Mouse (Mus musculus): ENCODE measurements at regions not wholly inside any gene's neighbourhood (a gene's known extent, or its start where the extent isn't known, plus 50 kb on each side); places are given as distances from the start of the nearest gene placed in this dataset.
A peak's percentile ranks its signal among the peaks of the same experiment; 100 is the strongest.

GRCm38 (mm10) chr16:30652692-30653091 lies 53.2 kb downstream of the Fam43a start:
- no peak for DNase-seq (ENCODE audit: low spot score in 2 of 2)

DNA sequence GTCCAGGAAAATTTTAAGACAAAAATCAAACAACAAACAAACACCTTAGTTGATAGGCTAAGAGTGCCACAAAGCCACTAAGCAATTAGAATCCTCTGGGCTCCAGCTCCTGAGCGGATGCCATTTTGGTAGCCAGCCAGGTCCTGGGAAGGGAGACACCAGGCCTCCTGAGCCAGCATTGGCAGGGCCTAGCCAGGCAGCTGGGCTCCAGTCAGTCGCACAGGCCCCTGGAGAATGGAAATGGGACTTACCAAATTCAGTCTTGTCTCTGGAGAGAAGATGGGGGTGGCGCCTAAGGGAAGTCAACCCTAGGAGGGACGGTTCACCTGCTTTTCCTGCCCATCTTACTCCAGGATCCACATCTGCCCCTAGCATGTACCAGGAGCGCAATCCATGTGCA lies 54.3 kb downstream of the Fam43a start:
- DNase-seq (ENCODE audit: low spot score in 2 of 2), result peak; percentile 82 to 88

- no peak for DNase-seq (ENCODE audit: low spot score in 2 of 2)
Measured at GRCm38 (mm10) chr16:30654226-30654625, 54.7 kb downstream of the Fam43a start.

GRCm38 (mm10) chr16:30655798-30656221 lies 56.3 kb downstream of the Fam43a start:
- DNase-seq (ENCODE audit: low spot score in 2 of 2), result no peak

DNA sequence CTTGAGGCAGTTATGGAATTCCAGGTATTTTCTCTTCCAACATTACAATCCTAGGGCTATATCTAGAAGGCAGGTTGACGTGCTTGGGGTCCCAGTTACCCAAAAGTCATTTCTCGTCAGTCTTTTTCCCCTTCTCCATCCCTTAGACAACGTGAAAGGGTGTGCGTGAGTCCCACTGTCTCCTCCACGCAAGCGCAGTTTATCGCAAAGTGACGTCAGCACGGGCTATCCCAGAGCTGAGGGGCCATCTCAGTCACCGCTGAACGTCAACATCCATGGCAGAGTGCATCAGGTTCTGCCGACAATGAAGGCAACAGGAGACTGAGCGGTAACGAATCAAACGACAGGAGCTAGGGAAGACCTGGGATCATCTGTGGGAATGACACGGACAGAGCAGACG lies 57.4 kb downstream of the Fam43a start:
- no peak for DNase-seq (ENCODE audit: low spot score in 2 of 2)

DNA sequence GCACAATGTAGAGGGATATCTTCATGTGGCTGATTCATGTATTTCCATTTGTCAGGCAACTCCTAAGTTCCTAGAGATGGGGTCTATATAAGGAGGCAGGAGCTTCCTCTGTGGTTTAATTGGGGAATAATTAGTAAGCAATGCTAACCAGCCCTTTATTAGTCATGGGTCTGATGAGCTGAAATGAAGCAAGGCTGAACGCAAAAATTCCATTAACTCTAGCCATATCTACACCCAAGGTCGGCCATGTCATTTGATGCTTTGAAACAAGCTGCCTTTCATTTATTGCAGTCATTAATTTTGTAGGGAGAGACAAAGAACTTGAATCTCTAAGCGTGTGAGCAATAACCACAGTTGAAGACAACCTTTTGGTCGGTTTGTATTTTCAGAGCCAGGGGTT lies 59.4 kb downstream of the Fam43a start:
- DNase-seq (ENCODE audit: low spot score in 2 of 2), result no peak

DNA sequence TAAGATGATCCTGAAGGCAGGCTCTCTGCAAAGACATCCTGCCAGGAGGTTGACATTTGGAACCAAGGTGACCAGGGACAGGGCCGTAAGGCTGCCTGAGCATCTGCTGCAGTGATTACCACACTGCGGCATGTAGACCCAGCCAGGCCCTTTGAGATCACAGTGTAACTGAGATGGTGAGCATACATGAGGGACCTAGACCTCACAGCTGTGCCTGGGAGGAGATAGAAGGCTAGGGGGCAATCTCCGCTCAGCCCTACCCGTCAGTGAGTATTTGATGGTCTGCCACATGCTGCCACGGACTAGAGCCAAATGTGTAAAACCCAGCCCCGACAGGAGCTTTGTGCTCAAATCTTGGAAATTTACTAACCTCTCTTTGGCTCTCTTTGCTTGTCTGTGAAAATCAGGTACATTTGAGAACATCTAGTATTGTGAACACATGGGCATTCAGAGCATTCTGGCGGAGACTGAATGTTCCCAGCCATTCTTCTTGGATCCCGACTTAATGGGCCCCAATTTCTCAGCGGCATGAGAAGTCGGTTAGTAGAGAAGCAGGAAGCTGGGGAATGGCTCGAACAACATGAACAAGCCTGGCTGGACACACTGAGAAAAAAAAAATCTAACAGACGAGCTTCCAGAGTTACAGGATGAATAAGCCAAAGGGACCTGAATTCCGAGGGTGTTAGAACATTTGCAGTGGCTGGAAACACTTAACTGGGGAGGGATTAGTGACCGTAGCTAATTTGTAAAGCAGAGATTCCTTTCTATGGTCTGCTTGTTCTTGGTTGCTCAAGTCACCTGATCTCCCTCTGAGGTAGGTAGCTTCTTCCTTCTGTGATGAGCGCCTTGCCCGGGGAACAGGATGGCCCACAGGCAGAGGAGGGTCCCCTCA lies 61.8 kb downstream of the Fam43a start:
- no peak for DNase-seq (ENCODE audit: low spot score in 2 of 2)

GRCm38 (mm10) chr16:30663055-30663454 lies 63.5 kb downstream of the Fam43a start:
- DNase-seq (ENCODE audit: low spot score in 2 of 2), result no peak

GRCm38 (mm10) chr16:30663971-30664370 lies 64.4 kb downstream of the Fam43a start:
- DNase-seq (ENCODE audit: low spot score in 2 of 2), result no peak

DNA sequence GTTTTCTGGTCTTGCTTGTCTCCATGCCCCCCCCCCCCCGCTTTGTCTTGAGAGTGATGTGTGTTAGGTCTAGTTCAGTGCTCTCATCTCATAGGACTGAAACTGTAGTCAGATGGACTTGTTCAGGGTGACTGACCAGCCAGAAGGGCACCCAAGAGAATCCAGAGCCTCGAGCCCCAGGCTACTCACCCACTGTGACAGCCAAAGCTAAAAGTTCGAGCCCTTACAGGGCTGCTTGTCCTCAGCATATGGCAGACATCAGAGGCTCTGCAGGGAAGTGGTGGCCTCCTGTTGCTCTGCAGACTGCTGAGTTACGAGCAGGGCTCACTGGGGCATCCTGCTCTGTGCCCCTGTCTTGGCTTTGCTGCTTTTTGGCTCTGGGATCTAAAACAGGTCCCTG lies 64.9 kb downstream of the Fam43a start:
- no peak for DNase-seq (ENCODE audit: low spot score in 2 of 2)

DNA sequence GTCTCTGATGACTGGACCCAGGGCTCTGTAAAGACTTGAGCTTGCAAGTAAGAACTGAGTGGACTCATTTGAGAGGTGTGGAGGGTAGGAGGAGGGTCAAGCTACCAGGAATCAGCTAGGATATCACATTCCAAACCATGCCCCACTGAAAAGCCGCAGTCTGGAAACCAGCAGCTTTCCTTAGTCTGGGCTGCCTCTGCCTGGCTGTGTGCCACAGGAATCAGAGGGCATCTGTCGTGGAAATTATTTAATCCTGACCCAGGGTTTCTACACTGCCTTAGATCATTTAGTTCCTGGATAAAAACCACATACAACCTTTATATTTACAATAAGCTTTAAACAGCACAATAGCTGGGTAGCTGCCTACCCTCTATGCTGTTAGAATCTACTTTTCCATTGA lies 66.4 kb downstream of the Fam43a start:
- no peak for DNase-seq (ENCODE audit: low spot score in 2 of 2)

- DNase-seq (ENCODE audit: low spot score in 2 of 2), result no peak
Measured at GRCm38 (mm10) chr16:30669883-30670282, 70.4 kb downstream of the Fam43a start.

DNA sequence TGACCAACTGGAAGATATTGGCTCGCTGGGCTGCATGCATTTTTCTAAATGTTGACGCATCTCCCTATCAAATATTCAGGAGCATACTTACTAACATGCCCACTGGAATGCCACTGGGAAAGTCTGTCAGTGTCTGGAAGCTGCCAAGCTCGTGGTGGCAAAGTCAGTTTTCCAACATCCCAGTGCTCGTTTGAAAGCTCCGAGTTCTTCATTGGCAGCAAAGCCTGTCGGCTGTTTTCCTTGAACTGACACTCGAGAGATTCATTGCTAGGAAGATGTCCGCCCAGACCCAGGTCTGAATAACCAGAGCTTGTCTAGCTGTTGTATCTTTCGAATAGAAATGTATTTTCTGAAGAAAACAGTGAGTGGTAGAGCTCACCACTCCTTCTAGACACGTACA lies 72.1 kb downstream of the Fam43a start:
- DNase-seq (ENCODE audit: low spot score in 2 of 2), result no peak

DNA sequence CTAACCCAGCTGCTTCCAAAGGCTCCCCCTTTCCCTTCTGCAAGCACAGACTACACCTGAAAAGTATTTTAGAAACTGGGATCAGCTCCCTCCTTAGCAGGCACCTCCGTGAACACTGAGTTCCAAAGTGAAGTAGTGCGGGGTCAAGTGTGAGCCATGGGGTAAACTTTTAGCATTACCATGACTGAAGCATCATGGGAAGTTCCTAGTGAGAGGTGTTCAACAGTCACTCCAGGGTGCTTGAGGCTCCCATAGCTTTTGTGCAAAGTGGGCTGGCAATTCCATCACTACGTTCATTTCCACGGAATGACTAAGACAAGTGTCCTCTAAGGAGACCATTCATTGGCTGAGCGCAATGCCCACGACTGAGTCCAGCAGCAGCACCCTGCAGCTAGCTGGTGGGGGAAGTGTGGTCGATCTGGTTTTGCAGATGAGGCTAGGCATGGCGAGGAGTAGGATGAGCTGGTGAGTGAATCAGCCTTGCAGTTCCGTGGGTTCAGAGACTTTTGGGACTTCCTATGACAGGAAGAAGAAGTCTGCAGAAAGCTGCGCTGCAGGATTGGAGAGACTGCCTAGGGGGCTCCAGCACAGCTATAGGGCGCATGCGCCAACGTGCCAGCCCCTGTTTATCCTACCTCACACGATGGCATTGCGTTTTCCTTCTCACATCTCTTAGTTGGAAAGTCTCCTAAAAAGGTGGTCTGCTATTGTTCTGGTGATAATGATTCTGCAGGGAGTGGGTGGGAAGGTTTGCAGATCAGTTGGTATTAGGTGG lies 73.4 kb downstream of the Fam43a start:
- DNase-seq (ENCODE audit: low spot score in 2 of 2), result no peak

DNA sequence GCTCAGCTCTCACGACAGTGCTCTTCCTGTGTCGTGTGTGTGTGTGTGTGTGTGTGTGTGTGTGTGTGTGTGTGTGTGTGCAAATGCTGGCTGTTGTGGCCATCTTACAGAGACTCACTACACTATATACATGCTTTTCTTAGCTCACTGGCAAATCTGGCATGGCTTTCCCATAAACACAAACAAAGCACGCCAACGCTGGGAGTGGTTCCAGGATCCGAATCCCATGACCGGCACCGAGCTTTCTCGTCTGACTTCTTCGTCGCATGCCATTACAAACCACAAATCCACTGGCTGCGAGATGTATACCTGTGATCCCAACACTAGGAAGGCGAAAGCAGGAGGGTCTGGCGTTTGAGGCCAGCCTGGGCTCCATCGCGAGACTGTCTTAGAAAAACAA lies 74.1 kb downstream of the Fam43a start:
- DNase-seq (ENCODE audit: low spot score in 2 of 2), result peak in 1 of 2 experiments; percentile 25

- DNase-seq (ENCODE audit: low spot score in 2 of 2), result no peak
Measured at GRCm38 (mm10) chr16:30675829-30676228, 76.3 kb downstream of the Fam43a start.

DNA sequence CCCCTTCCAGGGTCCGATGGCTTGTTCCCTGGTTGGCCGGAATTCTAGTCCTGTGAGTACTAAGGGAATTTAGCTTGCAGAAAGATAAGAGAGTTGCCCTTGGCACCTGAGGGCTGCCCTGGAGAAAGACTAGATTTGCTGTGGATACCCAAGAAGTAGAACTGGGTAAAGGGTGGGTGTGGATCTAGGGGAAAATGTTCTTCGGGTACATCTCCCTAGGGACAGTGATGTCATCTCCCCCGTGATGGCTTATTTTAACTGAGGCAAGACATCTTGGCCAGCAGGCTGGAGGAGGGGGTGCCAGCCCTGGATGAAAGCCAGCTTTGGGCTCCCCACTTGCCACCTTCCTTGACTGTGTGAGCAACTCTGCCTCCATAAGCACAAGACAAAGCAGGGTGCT lies 77.5 kb downstream of the Fam43a start:
- no peak for DNase-seq (ENCODE audit: low spot score in 2 of 2)

GRCm38 (mm10) chr16:30677896-30678707 lies 78.6 kb downstream of the Fam43a start:
- no peak for DNase-seq (ENCODE audit: low spot score in 2 of 2)

DNA sequence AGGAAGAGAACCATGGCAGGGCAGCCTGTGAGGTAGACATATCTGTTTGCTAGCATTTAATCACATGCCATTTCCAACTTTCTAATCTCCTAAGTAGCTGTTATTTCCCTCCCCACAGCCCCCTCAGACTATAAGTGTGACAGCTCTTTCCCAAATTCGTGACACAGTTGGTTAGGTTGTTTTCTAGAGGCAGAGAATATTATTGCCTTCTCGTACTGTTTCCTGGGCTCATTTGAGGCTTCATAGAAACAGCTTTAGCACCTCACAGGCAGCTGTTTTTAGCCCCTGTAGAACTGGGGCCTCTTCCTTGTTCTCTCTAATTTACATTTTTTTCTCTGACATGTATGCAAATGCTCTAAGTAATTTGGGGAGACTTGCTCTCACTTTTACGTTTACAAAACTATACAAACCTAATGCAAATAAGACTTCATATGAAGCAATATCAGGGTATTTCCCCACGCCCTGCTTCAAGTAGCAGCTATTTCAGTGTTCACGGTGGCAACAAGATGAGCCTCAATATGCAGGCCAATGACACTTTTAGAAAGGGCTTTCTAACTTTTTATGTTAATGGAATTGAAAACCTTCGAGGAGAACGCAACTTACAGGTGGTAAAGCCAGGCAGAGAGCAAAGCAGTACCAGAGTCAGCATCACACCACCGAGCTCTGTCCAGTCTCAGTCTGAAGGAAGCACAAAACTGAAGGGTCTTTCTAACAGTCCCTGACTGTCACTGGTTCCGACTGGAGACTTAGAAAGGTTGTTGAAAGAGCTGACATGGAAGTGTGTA lies 79.4 kb downstream of the Fam43a start:
- DNase-seq (ENCODE audit: low spot score in 2 of 2), result no peak

- no peak for DNase-seq (ENCODE audit: low spot score in 2 of 2)
Measured at GRCm38 (mm10) chr16:30679493-30679811, 79.9 kb downstream of the Fam43a start.

- no peak for DNase-seq (ENCODE audit: low spot score in 2 of 2)
Measured at GRCm38 (mm10) chr16:30681421-30681820, 81.9 kb downstream of the Fam43a start.

Data from layer of hippocampus, postnatal 10 days (tissue).